Mouse (Mus musculus): Measurements from ENCODE around the gene Raver1.

The Raver1 gene

DNA sequence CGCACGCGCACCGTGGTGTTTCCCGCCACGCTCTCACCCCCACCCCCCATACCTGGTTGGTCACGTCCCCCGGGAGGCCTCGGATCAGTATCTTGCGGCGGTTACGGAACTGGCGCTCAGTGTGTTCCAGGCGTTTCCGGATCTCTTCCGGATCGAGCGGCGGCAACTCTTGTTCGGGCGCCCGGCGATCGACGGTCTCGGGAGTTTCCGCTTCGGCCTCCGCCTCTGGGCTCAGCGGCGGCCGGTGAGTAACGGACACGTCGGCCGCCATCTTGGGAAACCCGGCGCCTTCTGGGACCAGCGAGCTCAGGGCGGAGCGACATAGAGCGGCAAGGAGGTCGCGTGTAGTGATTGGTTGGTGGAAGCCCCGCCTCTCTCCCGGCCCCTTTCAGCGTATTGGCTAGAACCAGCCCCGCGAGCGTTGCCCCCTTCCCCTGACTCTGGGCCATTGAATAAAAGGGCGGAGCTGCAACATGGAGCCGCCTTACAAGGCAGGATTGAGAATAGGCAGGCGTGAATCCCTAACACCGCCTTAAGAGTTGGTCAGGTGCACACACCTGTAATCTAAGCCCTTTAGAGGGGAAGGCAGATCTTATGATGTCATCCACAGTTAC lies at the start of gene Raver1, which contains the start of gene Gm38431:
Gene Raver1 (minus strand): TSS at position 302 of the 614 bp plus-strand sequence.
Gene Gm38431 (minus strand): TSS at position 291 of the 614 bp plus-strand sequence.
- DNase-seq (ENCODE audit: low read depth), result peak; percentile 99

DNA sequence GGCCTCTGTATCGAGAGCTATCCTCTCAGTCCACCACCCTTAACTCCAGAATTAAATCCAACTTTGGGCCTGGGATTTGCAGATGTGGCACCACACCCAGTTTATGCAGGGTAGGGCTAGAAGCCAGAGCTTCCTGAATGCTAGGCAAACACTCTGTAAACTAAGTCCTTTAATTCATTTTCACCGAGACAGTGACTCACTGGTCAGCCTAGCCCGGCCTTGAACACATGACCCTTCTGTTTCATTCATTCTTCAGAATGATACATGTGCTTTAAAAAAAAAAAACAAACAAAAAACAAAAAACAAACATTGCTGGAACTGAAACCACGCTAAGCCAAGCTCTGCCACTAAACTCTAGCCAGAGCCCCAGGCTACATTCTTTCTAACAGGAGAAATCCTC lies 46.6 kb upstream of the Raver1 start:
- DNase-seq (ENCODE audit: low read depth), result no peak

DNA sequence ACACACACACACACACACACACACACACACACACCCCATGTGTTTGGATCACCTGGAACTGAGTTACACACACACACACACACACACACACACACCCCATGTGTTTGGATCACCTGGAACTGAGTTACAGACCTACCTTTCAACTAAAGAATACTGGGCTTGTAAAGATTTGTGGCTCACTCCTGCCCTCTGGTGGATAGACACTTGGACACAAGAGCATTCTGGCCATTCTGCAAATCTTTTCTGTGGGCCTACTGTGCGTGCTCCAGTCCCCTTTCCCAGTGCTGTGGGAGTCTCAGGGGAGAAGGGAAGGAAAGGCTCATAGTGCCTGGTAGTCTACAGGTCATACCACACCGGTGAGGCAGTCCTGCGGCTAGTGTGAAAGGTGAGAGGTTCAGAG lies 45.4 kb upstream of the Raver1 start:
- DNase-seq (ENCODE audit: low read depth), result peak; percentile 78

DNA sequence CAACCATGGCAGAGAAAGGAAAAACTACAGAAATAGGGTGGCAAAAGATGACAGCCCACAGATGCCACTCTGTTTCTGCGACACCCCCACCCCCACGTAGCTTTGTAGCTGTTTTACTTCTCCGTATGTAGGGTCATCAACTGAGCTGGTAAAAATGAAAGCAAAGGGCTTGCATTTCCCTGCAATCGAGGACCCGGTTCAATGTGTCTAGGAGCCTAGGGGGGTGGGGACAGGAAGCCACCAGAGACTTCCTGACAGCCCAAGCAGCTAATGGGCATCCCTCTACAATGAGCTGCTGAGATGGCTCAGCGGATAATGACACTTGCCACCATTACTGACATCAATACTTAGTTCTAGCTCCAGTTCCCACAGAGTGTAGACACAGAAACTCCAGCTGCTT lies 44.6 kb upstream of the Raver1 start:
- peak; percentile 55 for DNase-seq (ENCODE audit: low read depth)

DNA sequence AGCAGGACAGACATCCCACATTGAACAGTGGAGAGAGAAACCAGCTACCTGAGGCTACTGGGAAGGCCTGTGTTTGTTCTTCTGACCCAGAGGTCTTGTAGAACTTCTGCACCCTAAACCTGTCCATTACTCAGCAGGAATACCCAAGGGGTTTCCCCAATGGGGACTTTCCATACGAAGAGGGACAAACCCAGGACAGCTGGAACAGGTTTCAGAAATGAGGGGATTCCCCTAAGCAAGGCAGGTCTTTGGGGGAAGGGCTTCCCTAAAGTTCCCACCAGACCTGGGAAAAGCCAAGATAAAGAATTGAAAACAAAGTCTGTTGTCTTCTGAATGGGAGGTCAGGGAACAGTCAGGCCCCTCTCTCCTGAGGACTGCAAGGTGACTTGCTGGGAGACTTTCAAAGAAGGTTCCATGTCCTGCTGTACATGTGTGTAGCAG lies 44.2 kb upstream of the Raver1 start:
- DNase-seq (ENCODE audit: low read depth), result no peak

DNA sequence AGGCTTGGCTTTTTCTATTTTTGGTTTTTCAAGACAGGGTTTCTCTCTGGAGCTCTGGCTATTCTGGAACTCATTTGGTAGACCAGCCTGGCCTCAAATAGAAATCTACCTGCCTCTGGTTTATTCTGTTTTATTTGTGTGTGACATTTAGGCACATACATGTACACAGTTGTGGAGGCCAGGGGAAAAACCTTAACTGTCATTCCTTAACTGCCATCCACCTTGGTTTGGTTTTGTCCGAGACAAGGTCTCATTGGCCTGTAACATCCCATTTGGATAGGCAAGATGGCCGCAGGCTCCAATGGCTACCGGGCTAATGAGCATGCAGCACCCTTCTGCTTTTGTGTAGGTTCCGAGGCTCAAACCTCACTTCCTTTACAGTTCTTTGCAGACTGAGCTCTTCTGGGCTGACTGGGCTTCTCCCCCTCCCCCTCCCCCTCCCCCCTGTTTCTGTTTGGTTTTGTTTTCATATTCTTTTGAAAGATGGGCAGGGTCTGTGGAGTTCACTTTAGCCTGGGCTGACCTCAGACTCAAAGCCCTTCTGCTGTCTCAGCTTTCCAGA lies 43.6 kb upstream of the Raver1 start:
- no peak for DNase-seq (ENCODE audit: low read depth)

DNA sequence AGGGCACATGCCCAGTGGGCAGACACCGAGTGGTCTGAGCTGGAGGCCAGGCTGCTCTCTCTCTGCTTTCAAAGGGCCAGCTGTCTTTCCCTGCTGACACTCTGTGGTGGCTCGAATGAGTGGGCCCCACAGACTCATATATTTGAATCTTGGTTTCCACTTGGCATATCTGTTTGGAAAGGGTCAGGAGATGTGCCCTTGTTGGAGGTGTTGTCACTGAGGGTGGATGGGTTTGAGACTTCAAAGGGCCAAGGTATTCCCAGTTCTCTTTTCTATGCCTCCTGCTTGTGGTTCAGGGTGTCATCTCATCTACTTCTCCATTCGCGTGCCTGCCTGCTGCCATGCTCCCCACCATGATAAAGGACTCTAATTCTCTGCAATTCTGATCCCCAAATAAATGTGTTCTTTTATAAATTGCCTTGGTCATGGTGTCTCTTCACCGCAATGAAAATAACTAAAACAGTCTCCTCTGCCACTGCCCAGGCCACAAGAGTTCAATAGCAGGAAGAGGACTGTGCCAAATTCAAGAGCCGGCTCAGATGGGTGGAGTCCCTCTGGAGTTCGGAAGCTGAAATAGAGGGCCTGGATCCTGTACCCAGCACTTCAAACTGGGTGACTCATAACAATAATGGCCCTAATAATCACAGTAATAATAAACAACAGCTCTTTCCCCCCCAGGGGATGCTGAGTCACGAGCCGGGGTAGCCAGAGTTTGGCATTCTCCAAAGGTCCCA lies 43.0 kb upstream of the Raver1 start:
- peak; percentile 42 for DNase-seq (ENCODE audit: low read depth)

DNA sequence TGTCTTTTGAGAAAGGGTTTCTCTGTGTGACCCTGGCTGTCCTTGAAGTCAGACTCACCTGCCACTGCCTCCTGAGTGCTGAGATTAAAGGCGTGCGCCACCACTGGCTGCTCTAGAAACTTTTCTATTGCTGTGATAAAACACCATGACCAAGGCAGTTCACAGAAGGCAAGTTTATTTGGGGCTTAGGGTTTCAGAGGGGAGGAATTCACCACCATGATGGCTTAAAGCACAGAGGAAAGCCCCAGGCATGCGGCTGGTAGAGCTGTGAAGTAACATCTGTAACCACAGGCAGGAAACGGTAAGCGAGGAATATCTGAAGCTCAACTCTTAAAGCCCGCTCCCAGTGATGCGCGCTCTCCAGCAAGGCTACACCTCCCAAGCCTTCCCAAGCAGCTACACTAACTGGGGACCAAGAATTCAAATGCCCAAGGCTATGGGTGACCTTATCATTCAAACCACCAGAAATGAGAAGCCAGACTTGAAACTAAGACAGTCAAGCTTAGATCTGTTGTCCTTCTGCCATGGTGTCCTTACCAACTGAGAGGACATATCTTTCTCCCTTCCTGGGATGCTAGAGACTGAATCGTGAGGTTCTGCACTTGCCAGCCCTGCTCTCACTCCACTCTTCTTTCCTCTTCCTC lies 41.4 kb upstream of the Raver1 start:
- peak; percentile 69 for DNase-seq (ENCODE audit: low read depth)

DNA sequence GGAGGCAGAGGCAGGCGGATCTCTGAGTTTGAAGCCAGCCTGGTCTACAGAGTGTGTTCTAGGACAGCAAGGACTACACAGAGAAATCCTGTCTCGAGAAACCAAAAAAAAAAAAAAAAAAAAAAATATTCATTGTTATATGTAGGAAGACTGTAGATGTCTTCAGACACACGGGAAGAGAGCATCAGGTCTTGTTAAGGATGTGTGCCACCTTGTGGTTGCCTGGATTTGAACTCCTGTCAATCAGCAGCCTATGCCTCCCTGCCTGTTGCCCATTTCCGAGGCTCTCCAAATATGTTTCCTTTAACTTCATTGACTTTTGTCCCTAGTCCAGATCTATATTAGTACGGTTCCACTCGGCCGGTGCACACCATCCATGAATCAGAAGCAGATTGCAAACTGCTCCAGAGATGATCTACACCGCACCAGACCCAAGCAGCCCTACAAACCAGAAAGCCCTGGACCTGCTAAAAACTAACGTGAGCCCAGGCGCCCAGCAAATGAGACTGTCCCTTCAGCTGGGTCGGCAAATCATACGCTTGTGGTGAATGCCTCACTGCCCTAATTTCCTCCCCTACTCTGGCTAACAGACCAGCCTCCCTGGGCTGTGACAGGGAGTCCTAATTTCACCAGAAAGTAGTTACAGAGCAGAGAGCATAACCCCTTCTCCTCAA lies 40.4 kb upstream of the Raver1 start:
- DNase-seq (ENCODE audit: low read depth), result peak; percentile 82

DNA sequence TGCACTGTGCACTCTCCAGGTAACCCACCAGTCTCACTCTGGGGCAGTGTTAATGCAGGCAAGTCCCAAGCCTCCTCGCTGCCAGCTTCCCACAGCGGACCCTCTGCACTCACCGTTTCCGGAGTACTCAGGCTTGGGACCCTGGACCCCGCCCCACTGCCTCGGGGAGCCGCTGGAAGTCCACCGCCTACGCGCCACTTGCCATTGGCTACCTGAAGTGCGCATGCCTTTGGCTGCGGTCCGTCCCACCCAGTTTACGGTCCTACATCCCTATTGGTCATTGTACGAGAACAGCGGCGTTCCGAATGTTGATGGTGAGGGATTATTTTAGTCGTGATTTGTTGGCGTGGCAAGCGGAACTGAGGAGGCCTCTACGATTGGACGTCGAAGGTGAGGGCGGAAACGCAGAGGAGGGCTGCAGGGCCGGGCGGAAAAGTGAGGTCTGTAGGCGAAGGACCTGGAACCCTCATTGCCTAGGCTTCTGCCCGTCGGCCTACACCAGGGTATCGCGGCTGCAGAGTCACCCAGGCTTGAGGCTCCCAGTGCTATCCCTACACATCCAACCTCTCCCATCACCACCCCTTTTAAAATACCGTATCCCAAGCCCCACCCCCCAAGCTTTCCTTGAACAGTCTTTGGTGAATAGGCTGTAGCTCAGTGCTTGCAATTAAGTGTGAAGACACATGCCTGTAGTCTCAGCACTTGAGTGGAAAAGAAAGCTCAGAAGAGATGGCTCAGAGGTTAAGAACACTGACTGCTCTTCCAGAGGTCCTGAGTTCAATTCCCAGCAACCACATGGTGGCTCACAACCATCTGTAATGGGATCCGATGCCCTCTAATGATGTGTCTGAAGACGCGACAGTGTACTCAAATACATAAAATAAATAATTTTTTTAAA lies 39.5 kb upstream of the Raver1 start, which contains the start of gene Tyk2:
Gene Tyk2 (minus strand): TSS at position 185 of the 898 bp plus-strand sequence.
- peak; percentile 99 for DNase-seq (ENCODE audit: low read depth)

DNA sequence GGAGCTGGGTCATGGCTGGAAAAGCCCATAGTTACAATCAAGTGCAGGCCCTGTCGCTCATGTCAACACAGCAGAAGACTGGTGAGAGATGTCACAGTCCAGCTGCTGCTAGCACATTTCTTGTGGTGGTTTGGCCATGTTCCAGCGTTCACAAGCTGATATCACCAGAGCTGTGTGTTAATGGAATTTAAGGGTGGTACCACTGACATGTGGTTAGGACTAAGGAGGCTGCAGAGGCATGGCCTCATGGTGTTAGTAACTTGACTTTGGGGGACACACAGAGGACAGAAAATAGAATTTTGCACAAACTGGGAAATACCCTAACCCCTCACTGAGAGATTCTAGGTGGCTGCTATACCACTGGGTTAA lies 34.4 kb upstream of the Raver1 start:
- DNase-seq (ENCODE audit: low read depth), result peak; percentile 81

DNA sequence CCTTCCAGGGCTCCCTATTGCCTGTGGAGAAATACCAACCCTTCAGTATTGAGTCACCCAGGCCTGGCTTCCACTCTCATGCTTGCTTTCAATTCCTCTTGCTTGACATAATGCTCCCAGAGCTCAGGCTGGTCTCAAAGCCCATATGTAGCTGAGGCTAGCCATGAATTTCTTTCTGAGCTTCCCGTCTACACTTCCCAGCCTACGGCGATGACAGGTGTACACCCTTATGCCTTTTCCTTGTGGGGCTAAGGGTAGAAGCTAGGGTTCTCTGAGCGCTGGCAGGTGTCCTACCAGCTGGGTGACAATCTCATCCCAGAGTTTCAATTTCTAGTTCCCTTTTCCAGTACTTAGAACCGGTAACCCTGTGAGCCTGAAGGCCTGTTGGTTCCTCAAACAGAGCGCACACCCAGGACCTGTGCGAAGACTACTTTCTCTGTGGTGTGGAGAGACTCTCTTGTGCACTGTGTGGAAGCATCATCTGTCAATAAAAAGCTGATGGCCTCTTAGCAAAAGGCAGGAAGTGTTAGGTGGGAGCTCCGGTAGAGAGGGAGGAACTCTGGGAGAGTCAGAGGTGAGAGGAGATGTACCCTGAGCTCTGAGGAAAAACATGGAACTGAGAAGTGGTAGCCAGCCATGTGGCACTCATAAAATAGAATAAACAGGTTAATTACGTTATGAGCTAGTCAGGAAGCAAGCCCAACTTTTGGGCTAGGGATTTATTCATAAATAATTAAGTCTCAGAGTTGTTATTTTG lies 33.9 kb upstream of the Raver1 start:
- DNase-seq (ENCODE audit: low read depth), result no peak

DNA sequence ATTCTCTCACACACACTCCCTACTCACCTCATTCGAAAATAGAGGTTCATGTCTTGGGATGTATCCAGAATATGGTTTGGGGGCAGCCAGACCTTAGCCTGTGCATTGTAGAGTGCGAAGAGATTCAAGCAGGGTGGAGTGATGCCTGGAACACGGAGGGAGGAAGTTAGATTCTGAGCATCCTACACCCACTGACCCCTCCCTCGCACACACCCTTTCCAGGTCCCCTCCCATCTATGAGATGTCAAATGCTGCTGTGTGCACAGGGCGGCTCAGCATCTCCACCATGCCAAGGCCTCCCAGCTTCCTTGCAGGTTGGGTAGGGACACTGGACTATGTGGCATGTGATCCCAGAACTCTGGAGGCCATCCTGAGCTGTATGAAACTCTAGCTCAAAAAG lies 33.0 kb upstream of the Raver1 start:
- no peak for DNase-seq (ENCODE audit: low read depth)

DNA sequence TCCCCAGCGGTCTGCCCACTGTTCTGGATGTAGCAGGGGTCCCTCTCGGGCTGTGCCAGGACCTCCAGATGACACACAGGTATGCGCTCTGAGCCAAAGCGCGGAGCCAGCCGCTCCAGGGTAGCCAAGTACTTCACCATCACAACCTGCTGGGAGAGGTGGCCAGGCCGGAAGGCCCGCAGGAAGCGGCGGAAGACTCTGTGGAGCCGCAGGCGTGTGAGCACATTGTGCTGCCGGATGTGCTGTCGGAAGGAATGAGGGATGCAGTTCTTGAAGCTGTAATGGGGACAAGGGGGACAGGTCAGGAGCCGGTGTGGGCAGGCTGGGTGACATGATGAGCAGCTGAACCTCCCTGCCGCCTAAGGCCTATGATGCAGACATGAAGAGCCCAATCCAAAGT lies 29.7 kb upstream of the Raver1 start:
- DNase-seq (ENCODE audit: low read depth), result no peak

DNA sequence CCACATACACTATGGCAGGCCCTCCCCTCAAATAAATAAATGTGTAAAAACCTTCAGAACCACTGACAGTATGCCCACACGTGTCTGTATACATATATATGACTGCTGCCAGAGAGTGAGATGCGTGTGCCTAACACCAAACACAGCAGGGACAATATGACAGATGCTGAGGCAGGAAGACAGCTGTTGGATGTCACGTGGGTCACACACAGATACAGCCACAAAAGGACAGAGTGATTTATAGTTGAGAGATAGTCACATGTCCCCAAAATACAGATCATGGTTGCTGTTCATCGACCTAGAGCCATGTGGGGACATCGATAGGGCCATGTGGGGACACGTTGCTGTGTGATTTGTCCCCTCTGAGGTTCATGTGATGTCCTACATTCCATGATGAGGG lies 25.3 kb upstream of the Raver1 start:
- DNase-seq (ENCODE audit: low read depth), result no peak

DNA sequence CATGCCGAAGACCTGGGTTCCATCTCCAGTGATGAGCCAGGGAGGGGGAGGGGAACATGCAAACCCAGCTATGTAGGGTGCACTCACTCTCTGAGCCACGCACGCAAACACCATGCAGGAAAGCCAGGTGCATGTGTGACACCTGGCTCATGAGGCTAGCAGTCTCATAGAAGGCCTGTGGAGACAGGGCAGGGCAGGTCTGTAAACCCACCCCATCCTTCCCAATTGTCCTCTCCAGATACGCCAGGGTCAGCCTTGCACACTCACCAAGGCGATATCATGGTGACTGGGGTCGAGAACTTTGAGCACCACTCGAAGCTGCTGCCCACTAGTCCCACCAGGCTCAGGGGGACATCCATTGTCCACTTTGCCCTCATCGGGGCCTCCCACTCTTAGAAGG lies 23.3 kb upstream of the Raver1 start:
- DNase-seq (ENCODE audit: low read depth), result no peak

DNA sequence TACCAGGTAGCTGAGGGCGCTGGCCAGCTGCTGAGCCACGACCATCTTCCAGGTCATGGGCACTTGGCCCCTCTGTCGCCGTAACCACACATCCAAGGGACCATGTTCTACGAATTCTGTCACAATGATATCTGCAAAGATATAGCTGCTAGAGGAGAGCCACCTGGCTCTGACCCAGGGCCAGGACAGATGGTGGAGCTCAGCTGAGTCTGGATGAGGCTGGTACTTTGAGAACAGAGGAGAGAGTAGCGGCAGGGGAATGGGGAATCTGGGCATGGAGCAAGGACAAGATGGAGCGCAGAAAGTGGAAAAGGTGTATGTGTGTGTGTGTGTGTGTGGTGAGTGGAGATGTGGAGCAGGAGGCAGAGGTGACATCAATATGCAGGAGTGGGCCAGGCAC lies 22.4 kb upstream of the Raver1 start:
- no peak for DNase-seq (ENCODE audit: low read depth)

DNA sequence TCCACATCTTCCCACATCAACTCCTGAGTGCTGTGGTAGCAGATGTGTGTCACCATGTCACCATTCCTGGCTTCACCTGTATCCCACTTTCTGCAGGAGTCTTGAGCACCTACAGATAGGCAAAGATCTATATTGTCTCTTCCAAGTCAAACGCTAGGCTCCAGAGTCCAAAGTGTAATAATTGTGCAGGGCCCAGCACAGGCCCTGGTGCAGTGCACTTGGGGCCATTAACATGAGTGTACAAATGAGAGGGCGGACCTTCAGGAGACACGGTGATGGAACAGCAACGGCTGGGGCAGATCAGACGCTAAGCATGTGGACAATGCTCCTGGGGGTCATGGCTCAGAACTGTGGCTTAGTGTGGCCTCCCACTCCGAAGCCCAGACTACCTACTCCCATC lies 21.9 kb upstream of the Raver1 start:
- no peak for DNase-seq (ENCODE audit: low read depth)

DNA sequence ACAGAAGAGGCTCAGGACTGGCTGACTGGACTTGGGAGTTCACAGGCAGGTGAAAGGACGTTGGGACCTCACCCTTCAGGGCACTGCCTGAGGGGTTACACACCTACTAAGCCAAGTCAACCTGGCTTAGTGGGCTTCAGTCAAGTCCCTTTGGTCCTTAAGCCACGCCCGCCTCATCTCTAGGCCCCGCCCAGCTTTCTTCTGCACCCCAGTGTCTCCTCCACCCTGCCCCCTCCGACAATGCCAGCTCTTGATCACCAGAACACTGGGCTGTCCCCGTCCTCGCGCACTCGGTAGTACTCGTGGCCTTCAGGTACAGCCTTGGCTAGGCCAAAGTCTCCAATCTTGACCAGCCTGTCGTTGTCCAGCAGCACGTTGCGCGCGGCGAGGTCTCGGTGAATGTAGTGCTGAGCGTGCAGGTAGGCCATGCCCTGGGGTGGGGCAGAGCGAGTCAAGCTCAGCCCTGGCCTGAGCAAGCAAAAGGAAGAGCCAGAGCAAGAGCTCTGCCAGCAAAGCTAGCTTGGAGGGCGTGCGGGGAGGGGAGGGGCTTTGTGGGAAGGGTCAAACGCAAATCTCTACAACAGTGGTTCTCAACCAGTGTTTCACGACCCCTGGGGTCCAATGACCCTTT lies 15.9 kb upstream of the Raver1 start:
- DNase-seq (ENCODE audit: low read depth), result no peak

Data from 416B (cell line).